Mouse (Mus musculus): ENCODE results near the gene Kif6.

DNA sequence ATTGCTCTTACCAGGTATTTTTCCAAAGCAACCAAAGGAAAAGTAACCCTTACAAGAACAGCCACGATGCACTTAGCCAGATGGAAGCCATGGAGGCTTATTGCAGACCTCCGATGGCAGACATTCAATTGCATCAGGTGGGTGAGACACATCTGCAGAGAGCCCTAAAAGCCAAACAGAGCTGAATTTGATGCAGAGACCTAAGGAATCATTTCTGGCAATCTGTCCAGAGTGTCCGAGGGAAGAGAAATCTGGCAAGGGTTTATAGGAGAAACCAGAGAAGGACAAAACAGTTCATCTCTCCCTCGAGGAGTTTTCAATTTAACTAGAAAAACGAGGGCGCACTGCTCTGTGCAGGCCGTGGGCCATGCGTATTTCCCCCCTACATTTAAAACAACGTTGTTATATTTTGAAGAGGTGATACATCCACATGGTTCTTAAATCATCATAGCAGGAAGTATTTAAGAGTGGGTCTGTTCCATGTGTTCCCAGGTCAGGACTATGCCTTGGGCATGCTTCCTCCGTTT lies 177.3 kb downstream of the Kif6 start:
- TF ChIP-seq CTCF (conservative IDR thresholded peaks at IDR 0.05; ENCODE audit: insufficient read depth, insufficient read length, low read depth, low read length), result no peak
- TF ChIP-seq POLR2A (IDR thresholded peaks at IDR 0.05; ENCODE audit: low read depth, low read length), result no peak
